Mouse (Mus musculus): ENCODE data around the gene Gm47283. TPM values are rescaled to one million over a fixed set of nuclear protein-coding genes. Genes with fewer than 3 reads are reported as not detected.

Gm47283 gene
- not detected for polyA plus RNA-seq (2014; fragmentation: Illumina TruSeq; extraction: RNeasy Lipid Tissue Mini Kit (QIAGEN cat#74804); ENCODE audit: low read depth, low replicate concordance)

DNA sequence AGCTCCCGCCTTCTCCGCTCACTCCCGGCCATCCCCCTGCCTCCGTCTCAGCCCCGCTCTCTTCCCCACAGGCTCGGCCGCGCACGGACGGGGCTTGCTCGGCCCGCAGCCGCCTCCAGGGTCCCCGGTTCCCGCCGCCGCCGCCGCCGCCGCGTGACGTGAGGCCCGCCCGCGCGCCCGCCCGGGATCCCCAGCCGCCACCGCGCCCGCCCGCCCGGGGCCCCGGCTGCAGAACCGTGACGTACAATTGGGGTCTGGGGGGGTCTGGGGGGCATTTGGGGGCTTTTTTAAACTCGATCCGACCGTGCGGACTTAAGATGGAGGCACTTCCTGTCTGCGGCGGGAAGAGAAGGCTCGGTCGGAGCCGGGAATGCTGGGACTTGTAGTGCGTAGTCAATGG is at the start of gene Gm47283:
TSS of gene Gm47283 (plus strand) at position 301 of the 400 bp plus-strand sequence.

DNA sequence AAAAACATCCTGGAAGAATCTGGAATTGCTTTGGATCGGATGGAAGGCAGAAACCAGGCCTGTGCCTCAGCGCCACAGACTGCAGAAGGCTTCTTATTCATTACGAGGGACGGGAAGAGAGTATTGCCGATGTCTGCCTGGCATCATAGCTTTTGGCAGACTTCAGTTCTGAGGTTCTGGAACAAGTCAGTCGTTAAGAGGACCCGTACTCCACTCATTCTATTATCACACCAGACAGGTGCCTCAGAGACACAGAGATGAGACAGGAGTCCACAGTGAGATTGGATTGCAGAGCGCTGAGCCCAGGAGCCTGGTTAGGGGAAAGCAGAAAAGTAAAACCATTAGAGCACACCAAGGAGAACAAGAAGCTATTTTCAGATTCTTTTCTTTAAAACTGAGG is 29.8 kb upstream of the Gm47283 start, which contains the start of gene Gm21860:
TSS of gene Gm21860 (minus strand) at position 101 of the 400 bp plus-strand sequence.

DNA sequence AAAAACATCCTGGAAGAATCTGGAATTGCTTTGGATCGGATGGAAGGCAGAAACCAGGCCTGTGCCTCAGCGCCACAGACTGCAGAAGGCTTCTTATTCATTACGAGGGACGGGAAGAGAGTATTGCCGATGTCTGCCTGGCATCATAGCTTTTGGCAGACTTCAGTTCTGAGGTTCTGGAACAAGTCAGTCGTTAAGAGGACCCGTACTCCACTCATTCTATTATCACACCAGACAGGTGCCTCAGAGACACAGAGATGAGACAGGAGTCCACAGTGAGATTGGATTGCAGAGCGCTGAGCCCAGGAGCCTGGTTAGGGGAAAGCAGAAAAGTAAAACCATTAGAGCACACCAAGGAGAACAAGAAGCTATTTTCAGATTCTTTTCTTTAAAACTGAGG is 54.5 kb downstream of the Gm47283 start, which contains the start of gene Gm21748:
TSS of gene Gm21748 (minus strand) at position 101 of the 400 bp plus-strand sequence.

Other genes with a start within 250 kb of the Gm47283 start
- gene Gm21860, start 29.9 kb upstream of the Gm47283 start, polyA plus RNA-seq (2014; fragmentation: Illumina TruSeq; extraction: RNeasy Lipid Tissue Mini Kit (QIAGEN cat#74804); ENCODE audit: low read depth, low replicate concordance): not detected
- not detected for gene Gm21748, start 54.4 kb downstream of the Gm47283 start, polyA plus RNA-seq (2014; fragmentation: Illumina TruSeq; extraction: RNeasy Lipid Tissue Mini Kit (QIAGEN cat#74804); ENCODE audit: low read depth, low replicate concordance)

Data from kidney, adult 10 weeks (tissue).